Mouse (Mus musculus) heart, embryonic 14.5 days (tissue): ENCODE measurements at regions not wholly inside any gene's neighbourhood (a gene's known extent, or its start where the extent isn't known, plus 50 kb on each side); places are given as distances from the start of the nearest gene placed in this dataset.

Experiments
- ATAC-seq: fragments of 200-750 bp; cut with Nextera tagmentation; 2 replicates; pipeline ENCODE4 v1.8.0; 2017; ENCODE audit warnings: low read depth, moderate TSS enrichment; ENCODE audit not compliant: insufficient number of reproducible peaks, insufficient read depth, low FRiP score
- H3K27ac ChIP-seq, 2 experiments: fragments of 200-500 bp in 1 of 2; fragments of 300-500 bp in 1 of 2; sonication (generic) in 1 of 2; replicated peaks in 1 of 2; 2 replicates each; pipeline ENCODE4 v1.5.1; 2012 to 2014; ENCODE audit warnings: low read depth in 2 of 2, low read length in 2 of 2, control low read depth in 1 of 2, mild to moderate bottlenecking in 1 of 2, mixed read lengths in 1 of 2; ENCODE audit not compliant: control insufficient read depth in 1 of 2, insufficient read depth in 1 of 2
- H3K27me3 ChIP-seq: fragments of 300-500 bp; sonication (generic); 2 replicates; pipeline ENCODE4 v1.6.1; 2014; ENCODE audit warnings: mild to moderate bottlenecking, low read length, control low read depth; ENCODE audit not compliant: control insufficient read depth, insufficient read depth
- H3K36me3 ChIP-seq: fragments of 300-500 bp; sonication (generic); 2 replicates; pipeline ENCODE4 v1.6.1; 2014; ENCODE audit warnings: mild to moderate bottlenecking, control low read depth, low read length, mixed read lengths; ENCODE audit not compliant: control insufficient read depth, insufficient read depth
- H3K4me1 ChIP-seq, 2 experiments: fragments of 200-500 bp in 1 of 2; fragments of 300-500 bp in 1 of 2; sonication (generic) in 1 of 2; 2 replicates each; pipeline ENCODE4 v1.6.1; 2012 to 2014; ENCODE audit warnings: low read length in 2 of 2, control low read depth in 1 of 2, mixed read lengths in 1 of 2; ENCODE audit not compliant: control insufficient read depth in 2 of 2, insufficient read depth in 2 of 2
- H3K4me2 ChIP-seq: fragments of 300-500 bp; sonication (generic); 2 replicates; pipeline ENCODE4 v1.6.1; 2014; ENCODE audit warnings: mild to moderate bottlenecking, low read length
- H3K4me3 ChIP-seq, 2 experiments: fragments of 200-500 bp in 1 of 2; fragments of 300-500 bp in 1 of 2; sonication (generic) in 1 of 2; 2 replicates each; pipeline ENCODE4 v1.5.1; 2012 to 2014; ENCODE audit warnings: low read length in 2 of 2, mild to moderate bottlenecking in 2 of 2, control low read depth in 1 of 2, low read depth in 1 of 2, moderate library complexity in 1 of 2; ENCODE audit not compliant: control insufficient read depth in 1 of 2, insufficient read depth in 1 of 2
- H3K9ac ChIP-seq: fragments of 300-500 bp; sonication (generic); 2 replicates; pipeline ENCODE4 v1.6.1; 2014; ENCODE audit warnings: mild to moderate bottlenecking, low read length
- H3K9me3 ChIP-seq: fragments of 300-500 bp; sonication (generic); 2 replicates; pipeline ENCODE4 v1.6.1; 2016; ENCODE audit warnings: low read length, control low read depth; ENCODE audit not compliant: control insufficient read depth
- WGBS: fragments of 180-500 bp; shearing (Covaris S2); extraction: QIAGEN DNeasy Blood & Tissue Kit; methylation state at CpG from one replicate; pipeline ENCODE4 v1.1.7; 2014; 5-methylcytosine and 5-hydroxymethylcytosine counted together

GRCm38 (mm10) chr8:10699669-10700068 lies 308.6 kb downstream of the Irs2 start:
- ATAC-seq = no peak
- Histone ChIP-seq H3K36me3 (no peaks in the 10 kb centered on the region), H3K9me3 (no peaks in the 10 kb centered on the region), H3K27me3 (no peaks in the 10 kb centered on the region), H3K4me3 (no peak overlapping the region), H3K9ac (no peak overlapping the region), H3K4me1 (no peaks in the 10 kb centered on the region; a peak in 1 of 4 replicates), H3K4me2 (no peak overlapping the region), H3K27ac (no peak overlapping the region)
- WGBS = 74% methylated on average over 9 of the region's 9 CpGs

GRCm38 (mm10) chr8:10695181-10695580 lies 313.1 kb downstream of the Irs2 start:
- no peaks in the 10 kb centered on the region for H3K4me1 ChIP-seq
- no peak for ATAC-seq

GRCm38 (mm10) chr8:10690659-10691058 lies 317.6 kb downstream of the Irs2 start:
- no peaks in the 10 kb centered on the region for H3K36me3 ChIP-seq
- H3K27ac ChIP-seq = no peak overlapping the region
- no peak overlapping the region for H3K9ac ChIP-seq
- no peak overlapping the region for H3K4me3 ChIP-seq
- 83% methylated on average over 1 of the region's 1 CpGs for WGBS
- H3K4me2 ChIP-seq = no peak overlapping the region
- H3K27me3 ChIP-seq = no peaks in the 10 kb centered on the region
- no peak for ATAC-seq
- H3K9me3 ChIP-seq = no peaks in the 10 kb centered on the region
- no peaks in the 10 kb centered on the region for H3K4me1 ChIP-seq

More at GRCm38 (mm10) chr8:10695181-10695580, 313.1 kb downstream of the Irs2 start:
- Histone ChIP-seq H3K4me2 (no peak overlapping the region), H3K9ac (no peak overlapping the region), H3K27ac (no peak overlapping the region), H3K36me3 (no peaks in the 10 kb centered on the region), H3K27me3 (no peaks in the 10 kb centered on the region), H3K9me3 (no peaks in the 10 kb centered on the region), H3K4me3 (no peak overlapping the region)
- 84% methylated on average over 6 of the region's 6 CpGs for WGBS

- Histone ChIP-seq H3K4me1 (no peaks in the 10 kb centered on the region), H3K4me3 (no peak overlapping the region), H3K4me2 (no peak overlapping the region), H3K36me3 (no peaks in the 10 kb centered on the region), H3K9ac (no peak overlapping the region), H3K9me3 (no peaks in the 10 kb centered on the region), H3K27ac (no peak overlapping the region), H3K27me3 (no peaks in the 10 kb centered on the region)
- no peak for ATAC-seq
- 80% methylated on average over 12 of the region's 12 CpGs for whole genome bisulfite sequencing
Observed at GRCm38 (mm10) chr8:10689881-10690280, 318.4 kb downstream of the Irs2 start.

- Histone ChIP-seq H3K36me3 (no peaks in the 10 kb centered on the region), H3K9me3 (no peaks in the 10 kb centered on the region), H3K27ac (no peak overlapping the region), H3K27me3 (no peaks in the 10 kb centered on the region), H3K4me1 (no peaks in the 10 kb centered on the region), H3K4me3 (no peak overlapping the region), H3K4me2 (no peak overlapping the region), H3K9ac (no peak overlapping the region)
- ATAC-seq = no peak
- 36% methylated on average over 9 of the region's 9 CpGs for WGBS
Observed at GRCm38 (mm10) chr8:10687867-10688561, 320.2 kb downstream of the Irs2 start.
